Mouse (Mus musculus) midbrain, embryonic 15.5 days (tissue): ENCODE results near the gene Evl. TPM values are rescaled to one million over a fixed set of nuclear protein-coding genes. Genes with fewer than 3 reads are reported as not detected.
"Not testable (repeated sequence)": the region's sequence is repeated elsewhere in the genome, so short reads cannot be mapped to it uniquely, and the experiment has no call there.

Experiments used
- ATAC-seq: fragments of 200-750 bp; cut with Nextera tagmentation; replicated peaks from 2 replicates; pipeline ENCODE4 v1.8.0; 2017; ENCODE audit warnings: moderate TSS enrichment
- H3K27ac ChIP-seq: fragments of 300-500 bp; sonication (generic); 2 replicates; pipeline ENCODE4 v1.5.1; 2015; ENCODE audit warnings: mild to moderate bottlenecking, inconsistent platforms
- H3K27me3 ChIP-seq: fragments of 300-500 bp; sonication (generic); replicated peaks from 2 replicates; pipeline ENCODE4 v1.6.1; 2015; ENCODE audit warnings: inconsistent platforms
- H3K36me3 ChIP-seq: fragments of 300-500 bp; sonication (generic); replicated peaks from 2 replicates; pipeline ENCODE4 v1.6.1; 2015; ENCODE audit warnings: inconsistent platforms
- H3K4me1 ChIP-seq: fragments of 300-500 bp; sonication (generic); 2 replicates; pipeline ENCODE4 v1.6.1; 2015; ENCODE audit warnings: inconsistent platforms
- H3K4me2 ChIP-seq: fragments of 300-500 bp; sonication (generic); 2 replicates; pipeline ENCODE4 v1.6.1; 2015; ENCODE audit warnings: inconsistent platforms, mild to moderate bottlenecking, moderate library complexity
- H3K4me3 ChIP-seq: fragments of 300-500 bp; sonication (generic); 2 replicates; pipeline ENCODE4 v1.5.1; 2015; ENCODE audit warnings: mild to moderate bottlenecking, inconsistent platforms
- H3K9ac ChIP-seq: fragments of 300-500 bp; sonication (generic); 2 replicates; pipeline ENCODE4 v1.6.1; 2015; ENCODE audit warnings: mild to moderate bottlenecking, inconsistent platforms
- H3K9me3 ChIP-seq: fragments of 300-500 bp; sonication (generic); 2 replicates; pipeline ENCODE4 v1.6.1; 2016; ENCODE audit warnings: inconsistent platforms
- WGBS: fragments of 180-500 bp; shearing (Covaris S2); methylation state at CpG from one replicate; pipeline ENCODE4 v1.1.7; 2015; ENCODE audit warnings: mixed read lengths; 5-methylcytosine and 5-hydroxymethylcytosine counted together
- polyA plus RNA-seq: library from polyadenylated mRNA; unstranded; fragments of >200 nt; fragmentation: Nextera tagmentation; extraction: Ambion mirVana; gene quantifications from 2 replicates; pipeline ENCODE4 v1.2.1, GENCODE M21; 2015

The Evl gene
- polyA plus RNA-seq, 1 experiment from 2014 or later: 291 TPM

DNA sequence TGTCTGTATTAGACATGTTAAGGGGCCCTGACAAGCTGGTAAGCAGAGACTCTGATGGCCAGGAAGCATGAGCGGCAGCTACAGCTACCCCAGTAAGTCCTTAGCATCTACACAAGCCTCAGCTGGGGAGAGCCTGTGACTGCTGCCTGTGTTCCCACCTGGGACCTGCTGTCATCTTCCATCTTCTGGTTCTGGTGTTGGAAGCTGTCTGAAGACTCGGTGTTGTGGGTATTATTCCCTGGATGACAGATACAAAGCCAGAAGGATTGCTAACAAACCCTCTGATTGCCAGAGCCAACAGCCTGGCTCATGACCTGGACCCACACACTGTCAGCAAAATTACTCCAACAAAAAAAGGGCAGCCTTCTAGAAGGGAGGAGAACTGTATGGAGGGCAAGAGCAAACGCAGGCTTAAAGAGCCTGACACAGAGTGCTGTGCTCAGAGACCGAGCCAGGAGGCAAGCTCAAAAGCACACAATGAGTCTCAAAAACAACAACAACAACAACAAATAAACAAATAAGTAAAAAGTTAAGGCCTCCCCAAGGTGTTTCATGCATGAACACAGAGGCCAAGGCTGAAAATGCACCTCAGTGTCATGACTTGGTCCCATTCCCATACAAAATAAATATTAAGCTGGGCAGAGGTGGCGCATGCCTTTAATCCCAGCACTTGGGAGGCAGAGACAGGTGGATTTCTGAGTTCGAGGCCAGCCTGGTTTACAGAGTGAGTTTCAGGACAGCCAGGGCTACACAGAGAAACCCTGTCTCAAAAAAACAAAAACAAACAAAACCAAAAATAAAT lies 155.6 kb downstream of the Evl start:
- Histone ChIP-seq H3K27me3 (no peaks in the 10 kb centered on the region; the same call in 1 of the 2 replicates), H3K36me3 (no peaks in the 10 kb centered on the region), H3K4me3 (no peak overlapping the region), H3K9me3 (no peaks in the 10 kb centered on the region), H3K4me1 (no peaks in the 10 kb centered on the region), H3K27ac (no peak overlapping the region), H3K4me2 (no peak overlapping the region), H3K9ac (no peak overlapping the region)
- no peak for ATAC-seq
- WGBS: 89% methylated on average over 6 of the region's 6 CpGs

DNA sequence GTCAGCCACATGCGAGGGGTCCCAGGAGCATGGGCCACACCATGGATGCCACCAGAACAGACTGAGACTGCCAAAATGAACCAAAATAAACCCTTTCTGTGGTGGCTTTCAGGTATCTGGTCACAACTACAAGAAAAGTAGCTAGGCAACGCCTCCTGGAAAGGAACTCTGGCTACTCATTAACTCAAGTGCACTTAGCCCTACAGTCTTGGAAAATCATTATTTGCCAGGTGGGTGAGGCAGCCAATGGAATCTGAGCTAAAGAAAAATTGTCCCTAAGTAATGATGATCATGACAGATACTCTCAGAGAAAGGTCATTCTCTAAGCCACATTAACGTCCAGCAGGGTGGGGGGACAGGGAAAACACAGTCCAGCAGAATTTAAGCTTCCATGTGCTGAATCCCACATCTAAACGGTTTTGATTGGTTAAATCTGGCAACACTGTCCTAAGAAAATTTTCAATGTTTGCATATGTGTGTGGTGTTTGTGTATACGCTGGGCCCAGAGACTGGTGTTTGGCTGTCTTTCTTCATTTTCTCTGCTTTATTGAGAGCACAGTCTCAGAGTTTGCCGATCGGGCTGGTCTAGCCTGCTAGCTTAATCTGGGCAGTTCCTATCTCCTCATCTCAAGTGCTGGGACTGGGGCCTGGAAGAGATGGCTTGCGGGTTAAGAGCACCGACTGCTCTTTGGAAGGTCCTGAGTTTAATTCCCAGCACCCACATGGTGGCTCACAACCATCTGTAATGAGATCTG lies 156.5 kb downstream of the Evl start:
- H3K9me3 ChIP-seq: no peaks in the 10 kb centered on the region
- no peak overlapping the region for H3K27ac ChIP-seq
- H3K4me2 ChIP-seq: no peak overlapping the region
- H3K9ac ChIP-seq: no peak overlapping the region
- no peak for ATAC-seq
- WGBS: 89% methylated on average over 9 of the region's 9 CpGs
- no peaks in the 10 kb centered on the region for H3K4me1 ChIP-seq
- no peak overlapping the region for H3K4me3 ChIP-seq
- H3K36me3 ChIP-seq: no peaks in the 10 kb centered on the region
- no peaks in the 10 kb centered on the region for H3K27me3 ChIP-seq

DNA sequence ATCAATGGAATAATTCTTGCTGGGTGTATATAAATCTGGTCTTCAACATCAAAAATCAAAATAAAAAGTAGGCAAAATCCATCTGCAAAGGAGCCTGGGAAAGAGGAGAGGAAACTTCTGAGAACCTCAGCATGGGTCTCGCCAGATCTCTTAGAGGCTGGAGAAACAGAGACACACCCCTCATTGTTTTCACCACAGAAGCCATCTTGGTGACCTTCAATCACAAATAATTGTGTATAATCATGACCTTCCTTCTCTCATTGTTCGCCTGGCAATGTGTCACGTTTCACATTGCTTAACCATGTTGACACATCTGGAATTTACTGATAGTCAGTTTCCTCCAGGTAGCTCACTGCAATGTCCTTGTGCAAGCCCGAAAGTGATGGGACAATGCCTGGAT lies 158.0 kb downstream of the Evl start:
- H3K9ac ChIP-seq: no peak overlapping the region
- ATAC-seq: no peak
- H3K4me3 ChIP-seq: no peak overlapping the region
- no peak overlapping the region for H3K4me2 ChIP-seq
- WGBS: 83% methylated on average over 4 of the region's 4 CpGs
- H3K4me1 ChIP-seq: no peaks in the 10 kb centered on the region
- no peaks in the 10 kb centered on the region for H3K9me3 ChIP-seq
- H3K27me3 ChIP-seq: no peaks in the 10 kb centered on the region
- H3K27ac ChIP-seq: no peak overlapping the region
- no peaks in the 10 kb centered on the region for H3K36me3 ChIP-seq

DNA sequence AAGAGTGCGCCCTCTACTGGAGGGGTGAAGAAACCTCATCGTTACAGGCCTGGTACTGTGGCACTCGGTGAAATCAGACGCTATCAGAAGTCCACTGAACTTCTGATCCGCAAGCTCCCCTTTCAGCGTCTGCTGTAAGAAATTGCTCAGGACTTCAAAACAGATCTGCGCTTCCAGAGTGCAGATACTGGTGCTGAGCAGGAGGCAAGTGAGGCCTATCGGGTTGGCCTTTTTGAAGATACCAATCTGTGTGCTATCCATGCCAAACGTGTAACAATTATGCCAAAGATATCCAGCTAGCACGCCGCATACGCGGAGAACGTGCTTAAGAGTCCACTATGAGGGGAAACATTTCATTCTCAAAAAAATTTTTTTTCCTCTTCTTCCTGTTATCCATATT lies 159.5 kb downstream of the Evl start:
- not testable (repeated sequence) for H3K4me1 ChIP-seq, H3K36me3 ChIP-seq, H3K9ac ChIP-seq, H3K9me3 ChIP-seq, H3K4me2 ChIP-seq, ATAC-seq, H3K27me3 ChIP-seq, H3K4me3 ChIP-seq, H3K27ac ChIP-seq
- WGBS: 95% methylated on average over 14 of the region's 14 CpGs

DNA sequence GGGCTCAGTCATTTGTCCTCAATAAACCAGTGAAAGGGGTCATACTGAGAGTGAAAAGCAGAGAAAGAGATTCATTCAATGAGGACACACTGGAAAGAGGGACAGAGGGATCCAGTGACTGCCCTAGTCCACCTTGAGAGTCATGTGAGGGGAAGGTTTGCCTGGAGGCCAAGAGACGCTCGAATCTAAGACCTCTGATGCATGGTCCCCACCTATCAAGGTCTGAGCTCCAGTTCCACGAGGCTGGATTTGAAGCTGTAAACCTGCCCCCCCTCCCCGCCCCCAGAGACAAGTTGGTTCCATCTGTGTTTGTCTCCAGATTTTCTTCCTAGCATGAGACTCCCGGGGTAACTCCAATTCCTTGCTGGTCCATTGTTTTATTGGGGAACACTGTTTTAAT lies 161.3 kb downstream of the Evl start:
- ATAC-seq: no peak
- H3K4me3 ChIP-seq: no peak overlapping the region
- H3K4me2 ChIP-seq: no peak overlapping the region
- H3K4me1 ChIP-seq: no peaks in the 10 kb centered on the region
- H3K36me3 ChIP-seq: no peaks in the 10 kb centered on the region
- H3K9me3 ChIP-seq: no peaks in the 10 kb centered on the region
- H3K27me3 ChIP-seq: no peaks in the 10 kb centered on the region
- WGBS: 80% methylated on average over 5 of the region's 5 CpGs
- no peak overlapping the region for H3K9ac ChIP-seq
- H3K27ac ChIP-seq: no peak overlapping the region

DNA sequence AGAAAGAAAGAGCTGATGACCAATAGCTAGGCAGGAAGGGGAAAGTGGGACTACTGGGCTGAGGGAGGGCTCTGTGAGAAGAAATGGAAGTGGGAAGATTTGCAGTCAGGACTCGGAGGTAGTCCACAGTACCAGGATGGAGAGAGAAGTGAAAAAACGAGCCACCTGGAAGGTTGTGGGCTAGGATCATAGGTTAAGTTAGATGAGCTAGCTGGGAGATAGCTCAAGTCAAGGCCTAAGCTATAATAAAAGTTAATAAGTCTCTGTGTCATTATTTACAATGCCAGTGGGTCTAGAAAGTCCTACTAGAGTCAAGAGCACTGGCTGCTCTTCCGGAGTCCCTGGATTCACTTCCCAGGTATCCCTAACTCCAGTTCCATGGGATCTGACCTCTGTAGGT lies 164.0 kb downstream of the Evl start:
- Histone ChIP-seq H3K4me3 (no peak overlapping the region), H3K4me2 (no peak overlapping the region), H3K27me3 (no peaks in the 10 kb centered on the region), H3K27ac (no peak overlapping the region), H3K9ac (no peak overlapping the region), H3K4me1 (no peaks in the 10 kb centered on the region), H3K36me3 (no peaks in the 10 kb centered on the region), H3K9me3 (no peaks in the 10 kb centered on the region)
- no peak for ATAC-seq
- 79% methylated on average over 3 of the region's 3 CpGs for WGBS

DNA sequence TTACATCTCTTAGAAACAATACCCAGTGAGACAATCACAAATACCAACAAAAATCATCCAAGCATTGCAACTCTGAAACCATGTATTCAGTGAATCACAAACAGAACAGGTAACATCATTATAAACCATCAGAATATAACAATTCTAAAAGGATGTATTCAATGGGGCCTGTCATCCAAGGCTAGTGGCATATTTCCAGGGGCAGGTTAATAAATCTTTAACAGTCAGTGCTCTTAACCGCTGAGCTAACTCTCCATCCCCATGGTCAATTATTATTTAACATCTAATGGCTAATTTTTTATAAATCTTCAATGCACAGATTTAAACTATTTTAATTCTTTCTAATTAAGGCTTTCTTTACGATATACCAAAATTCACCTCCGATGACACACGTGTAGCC lies 167.9 kb downstream of the Evl start:
- WGBS: 95% methylated on average over 4 of the region's 4 CpGs
- H3K36me3 ChIP-seq: no peaks in the 10 kb centered on the region
- no peak for ATAC-seq
- no peak overlapping the region for H3K4me2 ChIP-seq
- H3K4me3 ChIP-seq: no peak overlapping the region
- H3K9me3 ChIP-seq: no peaks in the 10 kb centered on the region
- no peak overlapping the region for H3K27ac ChIP-seq
- H3K9ac ChIP-seq: no peak overlapping the region
- no peaks in the 10 kb centered on the region for H3K27me3 ChIP-seq
- no peaks in the 10 kb centered on the region for H3K4me1 ChIP-seq

DNA sequence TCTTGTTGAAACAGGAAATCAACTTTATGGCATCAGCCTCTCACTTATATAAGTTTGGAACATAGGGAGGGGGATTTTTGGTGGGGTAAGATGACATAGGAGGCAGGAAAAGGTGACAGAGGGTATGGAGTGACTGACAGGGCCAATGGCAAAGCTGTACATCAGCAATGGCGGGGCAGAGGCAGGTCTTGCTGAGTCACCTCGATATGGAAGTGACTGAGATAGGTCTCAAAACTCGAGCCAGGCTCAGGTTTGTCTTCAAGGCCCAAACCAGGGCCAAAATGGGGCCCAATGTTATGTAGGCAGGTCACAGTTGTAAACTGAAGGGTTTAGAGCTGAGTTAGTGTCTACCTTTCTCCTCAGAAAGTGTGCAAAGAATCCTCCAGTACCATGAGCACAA lies 169.3 kb downstream of the Evl start:
- whole genome bisulfite sequencing: 86% methylated on average over 3 of the region's 3 CpGs
- H3K9me3 ChIP-seq: no peaks in the 10 kb centered on the region
- no peak overlapping the region for H3K9ac ChIP-seq
- no peak overlapping the region for H3K4me2 ChIP-seq
- no peaks in the 10 kb centered on the region for H3K27me3 ChIP-seq
- ATAC-seq: no peak
- no peaks in the 10 kb centered on the region for H3K4me1 ChIP-seq
- H3K36me3 ChIP-seq: no peaks in the 10 kb centered on the region
- no peak overlapping the region for H3K27ac ChIP-seq
- H3K4me3 ChIP-seq: no peak overlapping the region

DNA sequence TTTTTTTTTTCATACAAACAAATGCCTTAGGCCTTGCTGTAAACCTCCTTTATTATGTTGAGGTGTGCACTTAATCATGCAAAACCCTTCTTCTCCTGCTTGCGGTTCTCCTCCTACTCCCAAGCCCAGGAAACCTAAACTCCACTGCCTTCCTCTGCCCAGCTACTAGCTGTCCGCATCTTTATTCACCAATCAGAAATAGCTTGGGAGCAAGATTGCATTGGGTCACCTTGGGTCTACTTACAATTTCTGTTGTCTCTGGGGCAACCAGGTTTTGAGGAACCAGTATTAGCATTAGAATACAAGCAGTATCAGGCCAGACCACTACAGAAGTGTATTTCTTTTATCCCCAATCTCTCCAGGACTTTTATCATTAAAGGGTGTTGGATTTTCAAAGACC lies 179.9 kb downstream of the Evl start:
- Histone ChIP-seq H3K9ac (no peak overlapping the region), H3K4me1 (no peaks in the 10 kb centered on the region), H3K9me3 (no peaks in the 10 kb centered on the region), H3K27me3 (no peaks in the 10 kb centered on the region), H3K27ac (no peak overlapping the region), H3K4me3 (no peak overlapping the region), H3K4me2 (no peak overlapping the region), H3K36me3 (no peaks in the 10 kb centered on the region)
- no peak for ATAC-seq
- WGBS: 94% methylated on average over 2 of the region's 2 CpGs

DNA sequence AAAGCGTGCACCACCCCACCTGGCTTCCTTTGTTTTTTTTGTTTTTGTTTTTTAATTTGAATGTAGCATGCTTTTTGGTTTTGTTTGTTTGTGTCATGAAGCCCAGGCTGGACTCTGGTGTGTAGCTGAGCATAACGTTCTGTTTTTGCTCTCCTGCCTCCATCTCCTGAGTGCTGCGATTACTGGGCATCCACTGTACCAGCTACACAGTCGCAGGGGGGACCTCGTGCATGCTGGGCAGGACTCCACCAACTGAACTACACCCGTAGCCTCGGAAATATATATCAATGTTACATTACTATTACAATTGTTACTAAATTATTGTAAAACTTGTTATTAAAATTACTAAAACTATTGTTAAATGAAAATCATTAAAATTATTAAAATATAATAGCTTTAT lies 183.3 kb downstream of the Evl start:
- Histone ChIP-seq H3K27ac (no peak overlapping the region), H3K9ac (no peak overlapping the region), H3K27me3 (no peaks in the 10 kb centered on the region), H3K4me3 (no peak overlapping the region), H3K4me1 (no peaks in the 10 kb centered on the region), H3K9me3 (no peaks in the 10 kb centered on the region), H3K4me2 (no peak overlapping the region), H3K36me3 (no peaks in the 10 kb centered on the region)
- 90% methylated on average over 7 of the region's 7 CpGs for WGBS
- ATAC-seq: no peak
